Mouse (Mus musculus): Measurements from ENCODE around the gene Gmds.

Gmds gene

DNA sequence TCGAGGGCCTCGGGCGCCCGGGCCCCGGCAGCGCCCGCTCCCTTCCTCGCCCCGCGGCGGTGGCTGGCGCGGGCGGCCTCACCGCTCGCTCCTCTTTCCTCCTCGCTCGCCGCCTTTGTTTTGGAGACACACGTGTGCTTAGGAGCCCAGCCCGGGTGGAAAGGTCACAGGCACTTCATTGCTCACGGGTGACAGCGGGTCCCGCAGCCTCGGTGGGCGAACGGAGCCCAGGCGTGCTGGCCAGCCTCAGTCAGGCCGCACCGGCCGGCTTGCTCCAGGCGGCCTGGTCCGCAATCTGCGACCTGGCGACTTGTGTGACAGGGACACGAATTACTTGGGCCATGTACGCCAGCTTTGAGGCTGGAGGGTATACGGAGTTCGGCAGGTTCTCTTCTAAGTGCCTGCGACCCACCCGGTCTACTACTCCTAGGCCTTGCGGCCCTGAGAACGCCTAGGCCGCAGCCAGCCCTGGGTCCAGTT is 527.0 kb downstream of the Gmds start:
- DNase-seq (ENCODE audit: low spot score in 2 of 2), result no peak

- no peak for DNase-seq (ENCODE audit: low spot score in 2 of 2)
These were observed 527.6 kb downstream of the Gmds start for GRCm38 (mm10) chr13:31810693-31811541.

DNA sequence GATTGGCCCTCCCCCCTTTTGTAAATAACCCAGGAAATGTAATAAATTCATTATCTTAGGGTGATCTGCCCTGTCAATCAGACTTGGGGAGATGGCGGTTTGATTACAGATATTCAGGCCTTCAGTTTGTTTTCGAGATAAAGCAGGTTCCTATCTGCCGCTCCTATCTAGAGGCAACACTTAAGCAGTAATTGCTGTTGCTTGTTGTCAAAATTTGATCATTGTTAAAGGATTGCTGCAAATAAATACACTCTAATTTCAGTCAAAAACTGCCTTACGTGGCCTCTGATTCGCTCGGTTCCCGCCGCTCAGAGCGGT is 528.2 kb downstream of the Gmds start:
- DNase-seq (ENCODE audit: low spot score in 2 of 2), result no peak

DNA sequence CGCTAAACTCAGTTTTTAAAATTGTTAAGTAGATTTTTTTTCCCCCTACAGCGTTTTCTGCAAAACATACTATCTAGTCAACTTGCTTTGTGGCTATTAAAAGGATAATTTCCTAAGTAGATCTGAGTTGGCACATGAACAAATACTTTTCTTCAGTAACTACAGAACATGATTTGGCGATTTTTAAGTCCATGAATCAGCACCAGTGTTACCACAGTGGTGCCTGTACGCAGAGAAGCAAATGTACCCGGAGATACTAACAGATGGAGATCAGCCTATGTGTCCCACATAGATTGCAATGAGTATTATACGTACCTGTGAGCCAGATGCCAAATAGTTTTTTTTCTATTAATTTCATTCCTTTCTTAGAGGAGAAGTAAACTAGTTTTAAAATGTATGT is 528.8 kb downstream of the Gmds start:
- no peak for DNase-seq (ENCODE audit: low spot score in 2 of 2)

DNA sequence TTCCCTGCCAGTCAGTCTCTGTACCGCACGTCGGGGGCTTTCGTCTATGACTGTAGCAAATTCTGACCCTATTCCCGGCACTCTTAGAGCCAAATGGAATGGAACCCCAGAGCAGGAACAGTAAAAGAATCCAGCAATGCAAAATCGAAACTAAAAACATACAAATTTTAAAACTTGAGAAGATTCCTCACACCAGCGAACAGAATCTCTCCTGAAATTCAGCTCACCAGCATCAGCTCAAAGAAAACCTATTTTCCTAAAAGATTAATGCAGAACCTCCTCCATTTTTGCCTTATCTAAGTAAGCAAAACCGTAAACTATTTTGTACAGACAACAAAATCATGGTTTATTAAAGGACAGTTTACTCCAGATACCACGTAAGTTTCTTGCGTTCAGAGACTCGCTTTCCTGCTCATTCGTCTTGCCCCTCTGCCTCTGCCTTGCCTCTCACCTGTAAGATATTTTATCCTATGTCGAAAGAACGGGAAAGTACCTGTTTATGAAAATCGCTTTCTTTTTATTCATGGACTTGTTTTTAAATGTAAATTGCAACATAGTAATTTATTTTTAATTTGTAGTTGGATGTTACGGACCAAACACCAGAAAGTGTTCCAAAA is 529.6 kb downstream of the Gmds start:
- no peak for DNase-seq (ENCODE audit: low spot score in 2 of 2)

DNA sequence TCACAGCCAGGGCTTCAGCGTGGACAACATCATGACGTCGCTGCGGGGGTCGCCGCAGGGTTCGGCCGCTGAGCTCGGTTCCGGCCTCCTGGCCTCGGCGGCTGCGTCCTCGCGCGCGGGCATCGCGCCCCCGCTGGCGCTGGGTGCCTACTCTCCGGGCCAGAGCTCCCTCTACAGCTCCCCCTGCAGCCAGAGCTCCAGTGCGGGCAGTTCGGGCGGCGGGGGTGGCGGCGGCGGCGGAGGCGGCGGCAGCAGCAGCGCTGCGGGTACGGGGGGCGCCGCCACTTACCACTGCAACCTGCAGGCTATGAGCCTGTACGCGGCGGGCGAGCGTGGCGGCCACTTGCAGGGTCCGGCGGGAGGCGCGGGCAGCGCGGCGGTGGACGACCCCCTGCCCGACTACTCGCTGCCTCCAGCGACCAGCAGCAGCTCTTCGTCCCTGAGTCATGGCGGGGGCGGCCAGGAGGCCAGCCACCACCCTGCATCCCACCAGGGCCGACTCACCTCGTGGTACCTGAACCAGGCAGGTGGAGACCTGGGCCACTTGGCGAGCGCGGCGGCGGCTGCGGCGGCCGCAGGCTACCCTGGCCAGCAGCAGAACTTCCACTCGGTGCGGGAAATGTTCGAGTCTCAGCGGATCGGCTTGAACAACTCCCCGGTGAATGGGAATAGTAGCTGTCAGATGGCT is 530.3 kb downstream of the Gmds start:
- no peak for DNase-seq (ENCODE audit: low spot score in 2 of 2)

- no peak for DNase-seq (ENCODE audit: low spot score in 2 of 2)
These were observed 530.8 kb downstream of the Gmds start for GRCm38 (mm10) chr13:31807736-31808115.

DNA sequence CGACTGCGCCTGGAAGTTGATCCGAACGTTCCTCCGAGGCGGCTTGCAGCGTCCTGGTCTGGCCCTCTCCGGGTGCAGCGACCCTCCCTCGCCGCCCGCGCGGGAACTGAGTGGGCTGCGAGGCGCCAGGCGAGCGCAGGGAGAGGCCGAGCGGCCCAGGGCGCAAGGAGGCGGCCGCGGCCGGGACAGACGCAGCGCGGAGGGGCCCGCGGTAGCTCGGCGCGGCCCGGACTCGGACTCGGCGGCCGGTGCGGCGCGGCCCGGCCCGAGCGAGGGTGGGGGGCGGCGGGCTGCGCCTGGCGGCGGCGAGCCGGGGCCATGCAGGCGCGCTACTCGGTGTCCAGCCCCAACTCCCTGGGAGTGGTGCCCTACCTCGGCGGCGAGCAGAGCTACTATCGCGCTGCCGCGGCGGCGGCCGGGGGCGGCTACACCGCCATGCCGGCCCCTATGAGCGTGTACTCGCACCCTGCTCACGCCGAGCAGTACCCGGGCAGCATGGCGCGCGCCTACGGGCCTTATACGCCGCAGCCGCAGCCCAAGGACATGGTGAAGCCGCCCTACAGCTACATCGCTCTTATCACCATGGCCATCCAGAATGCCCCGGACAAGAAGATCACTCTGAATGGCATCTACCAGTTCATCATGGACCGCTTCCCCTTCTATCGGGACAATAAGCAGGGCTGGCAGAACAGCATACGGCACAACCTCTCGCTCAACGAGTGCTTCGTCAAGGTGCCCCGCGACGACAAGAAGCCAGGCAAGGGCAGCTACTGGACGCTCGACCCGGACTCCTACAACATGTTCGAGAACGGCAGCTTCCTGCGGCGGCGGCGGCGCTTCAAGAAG is 531.4 kb downstream of the Gmds start:
- DNase-seq (ENCODE audit: low spot score in 2 of 2), result no peak

DNA sequence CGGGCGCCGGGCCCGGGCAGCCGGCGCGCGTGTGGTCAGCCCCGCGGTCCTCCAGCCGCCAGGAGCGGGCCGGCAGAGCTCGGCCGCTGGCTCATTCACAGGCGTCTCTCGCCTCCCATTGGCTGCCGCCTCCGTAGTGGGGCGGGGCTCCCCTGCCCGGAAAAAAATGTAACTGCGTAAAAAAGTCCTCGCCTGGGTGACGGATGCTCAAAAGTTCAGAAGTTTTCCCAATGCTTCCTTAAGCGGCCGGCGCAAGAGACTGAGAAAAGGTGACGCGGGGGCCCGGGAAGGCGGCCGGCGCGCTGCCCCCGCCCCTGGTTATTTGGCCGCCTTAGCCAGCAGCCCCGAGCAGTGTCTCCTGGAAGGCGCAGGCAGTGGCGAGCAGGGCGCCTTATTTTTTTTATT is 532.1 kb downstream of the Gmds start, which contains the start of gene Foxc1:
Foxc1 (plus strand) TSS at position 206 of the 405 bp plus-strand sequence.
- DNase-seq (ENCODE audit: low spot score in 2 of 2), result peak in 1 of 2 experiments; percentile 37

DNA sequence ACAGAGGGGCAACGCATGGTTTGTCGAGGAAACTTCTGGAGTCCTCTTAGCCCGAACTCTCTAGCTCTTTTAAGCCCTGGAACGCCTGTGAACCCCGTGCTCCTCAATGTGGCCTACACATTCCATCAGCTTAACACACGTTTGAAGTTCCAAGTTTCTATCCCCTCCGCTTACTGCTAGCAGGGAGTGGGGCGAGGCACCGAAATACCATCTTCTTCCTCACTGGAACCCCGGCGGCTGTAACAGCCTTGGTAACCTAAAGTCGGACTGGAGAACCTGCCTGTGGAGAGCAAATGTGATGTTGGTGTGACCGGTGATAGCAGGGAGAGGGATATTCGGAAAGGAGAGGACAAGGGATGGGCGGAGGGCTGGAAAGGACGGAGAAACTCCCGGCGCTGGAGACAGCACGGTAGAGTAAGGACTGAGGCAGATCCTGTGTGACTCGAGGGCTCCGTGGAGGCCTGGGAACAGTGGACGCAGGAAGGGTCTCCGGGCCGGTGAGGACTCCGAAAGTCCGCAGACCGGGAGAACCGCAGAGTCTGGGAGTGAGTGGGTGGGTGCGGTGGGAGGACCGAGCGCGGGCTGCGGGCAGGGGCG is 532.6 kb downstream of the Gmds start:
- DNase-seq (ENCODE audit: low spot score in 2 of 2), result no peak

GRCm38 (mm10) chr13:31804571-31804970 is 534.0 kb downstream of the Gmds start:
- DNase-seq (ENCODE audit: low spot score in 2 of 2), result no peak

GRCm38 (mm10) chr13:31803166-31804093 is 535.1 kb downstream of the Gmds start:
- DNase-seq (ENCODE audit: low spot score in 2 of 2), result no peak

- DNase-seq (ENCODE audit: low spot score in 2 of 2), result no peak
These were observed 536.1 kb downstream of the Gmds start for GRCm38 (mm10) chr13:31802447-31802846.

DNA sequence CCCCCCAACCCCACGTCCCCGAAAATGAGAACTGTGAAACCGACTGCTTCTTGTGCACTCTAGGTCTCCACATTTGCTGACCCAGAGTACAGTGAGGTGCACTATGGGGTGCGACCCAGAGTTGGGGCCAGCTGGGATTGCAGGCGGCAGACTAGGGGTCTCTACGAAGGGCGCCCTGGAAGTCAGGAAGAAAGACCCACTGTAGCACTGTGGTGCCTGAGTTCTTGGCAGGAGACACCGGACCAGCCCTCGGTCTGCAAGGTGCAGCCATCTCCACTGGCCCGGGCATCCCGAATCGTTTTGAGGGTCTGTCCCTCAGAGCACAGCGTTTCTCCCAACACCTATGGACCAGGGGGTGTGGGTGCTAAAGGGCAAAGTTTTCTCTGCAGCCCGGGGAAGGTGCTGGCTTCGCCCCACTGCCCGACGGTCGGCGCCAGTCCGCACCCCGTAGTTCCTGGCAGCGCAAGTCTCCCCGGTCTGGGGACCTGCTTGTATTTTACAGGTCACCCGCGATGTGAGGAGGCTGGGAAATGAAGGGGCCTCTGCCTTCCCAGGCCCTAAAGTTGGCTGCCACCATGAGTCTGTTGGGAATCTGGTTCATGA is 536.7 kb downstream of the Gmds start:
- DNase-seq (ENCODE audit: low spot score in 2 of 2), result no peak

GRCm38 (mm10) chr13:31800581-31801576 is 537.7 kb downstream of the Gmds start:
- DNase-seq (ENCODE audit: low spot score in 2 of 2), result peak; percentile 51 to 83

DNA sequence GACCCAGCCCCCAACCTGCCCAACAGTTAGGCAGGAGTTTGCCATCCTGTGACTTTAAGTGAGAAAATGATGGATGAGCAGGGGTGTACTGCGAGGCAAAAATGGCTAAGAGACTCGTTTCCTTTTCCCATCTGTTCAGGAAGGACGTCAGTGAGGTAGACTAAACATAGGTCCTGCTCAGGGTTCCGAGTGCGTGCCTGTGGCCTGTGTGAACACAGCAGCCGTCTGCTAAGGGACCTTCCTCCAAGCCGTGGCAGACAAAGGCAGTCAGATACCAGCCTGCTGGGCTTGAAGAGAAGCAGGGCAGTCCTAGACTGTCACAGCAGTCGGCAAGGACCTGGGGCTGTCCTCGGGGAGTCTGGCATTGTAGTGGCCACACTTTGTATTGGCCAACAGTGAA is 540.5 kb downstream of the Gmds start:
- no peak for DNase-seq (ENCODE audit: low spot score in 2 of 2)

DNA sequence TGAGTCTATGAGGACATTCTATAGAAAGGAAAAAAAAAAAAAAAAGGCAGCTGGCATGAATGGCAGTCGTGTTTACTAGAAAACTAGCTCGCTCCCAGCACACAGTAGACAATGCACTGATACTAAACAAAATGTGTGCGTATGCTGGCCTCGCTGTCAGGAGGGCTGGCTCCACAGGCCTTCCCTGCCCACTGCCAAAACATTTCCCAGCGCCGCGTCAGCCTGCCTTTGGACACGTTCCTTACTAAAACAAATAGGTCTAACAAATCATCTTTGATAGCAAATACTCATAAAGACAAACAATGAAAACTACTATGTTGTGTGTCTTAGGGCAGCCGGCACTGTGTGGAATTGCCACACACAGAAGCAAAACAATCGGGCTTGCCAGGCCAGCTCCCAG is 541.2 kb downstream of the Gmds start:
- no peak for DNase-seq (ENCODE audit: low spot score in 2 of 2)

GRCm38 (mm10) chr13:31793163-31793562 is 545.4 kb downstream of the Gmds start:
- no peak for DNase-seq (ENCODE audit: low spot score in 2 of 2)

Data from thymus, postnatal 10 days (tissue).